Mouse (Mus musculus): ENCODE results near the gene Cdh13. TPM values are rescaled to one million over a fixed set of nuclear protein-coding genes. Genes with fewer than 3 reads are reported as not detected.

The Cdh13 gene
- polyA plus RNA-seq, 1 experiment, result 38.3 TPM

DNA sequence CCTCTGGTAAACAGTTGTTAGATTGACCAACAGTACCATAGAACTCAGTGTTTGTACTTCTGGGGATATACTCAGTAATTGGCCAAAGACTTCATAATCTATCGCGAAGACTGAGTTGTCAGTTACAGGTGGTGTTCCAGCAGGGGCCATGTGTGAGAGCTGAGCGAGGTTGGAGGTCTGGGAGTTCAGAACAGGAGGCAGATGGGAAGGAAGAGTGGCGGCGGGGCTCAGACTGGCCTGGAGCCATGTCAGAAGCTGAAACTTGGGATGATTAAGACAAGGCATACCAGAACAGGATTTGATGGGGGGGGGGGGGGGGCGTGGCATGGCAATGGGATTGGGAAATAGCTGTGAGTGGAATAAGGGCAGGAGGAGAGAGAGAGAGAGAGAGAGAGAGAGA is 232.1 kb downstream of the Cdh13 start:
- TF ChIP-seq CTCF (IDR thresholded peaks at IDR 0.05; ENCODE audit: extremely low read depth, insufficient read depth, low read length) (no peak), POLR2A (IDR thresholded peaks at IDR 0.05; ENCODE audit: extremely low read depth, insufficient read depth, low read length) (no peak)
- no peak overlapping the region for H3K4me3 ChIP-seq (ENCODE audit: insufficient read depth, low read length)
- no peak overlapping the region for H3K27ac ChIP-seq (ENCODE audit: insufficient read depth, low read length)
- peaks cover 1% of the 10 kb centered on the region for H3K4me1 ChIP-seq (ENCODE audit: control insufficient read depth, insufficient read depth, low read length)

DNA sequence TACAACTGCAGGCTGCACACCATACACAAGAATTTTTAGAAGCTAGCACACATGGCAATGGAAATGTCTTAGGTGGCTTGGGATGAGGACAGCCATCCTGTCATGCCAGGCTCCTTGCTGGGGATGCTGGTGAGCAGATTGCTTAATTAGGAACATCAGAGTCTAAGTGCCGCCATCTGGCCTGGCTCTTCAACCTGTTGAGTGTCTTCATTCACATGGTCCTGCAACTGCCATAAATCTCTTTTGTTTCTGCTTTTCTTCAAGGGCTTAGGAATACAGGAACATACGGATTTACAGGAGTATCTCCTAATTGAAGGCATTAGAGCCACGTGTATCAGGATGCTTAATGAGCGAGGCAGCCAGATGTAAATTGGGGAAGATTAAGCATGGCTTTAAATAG is 233.5 kb downstream of the Cdh13 start:
- no peak overlapping the region for H3K27ac ChIP-seq (ENCODE audit: insufficient read depth, low read length)
- TF ChIP-seq CTCF (IDR thresholded peaks at IDR 0.05; ENCODE audit: extremely low read depth, insufficient read depth, low read length) (no peak), POLR2A (IDR thresholded peaks at IDR 0.05; ENCODE audit: extremely low read depth, insufficient read depth, low read length) (no peak)
- no peak overlapping the region for H3K4me3 ChIP-seq (ENCODE audit: insufficient read depth, low read length)
- peaks cover 1% of the 10 kb centered on the region for H3K4me1 ChIP-seq (ENCODE audit: control insufficient read depth, insufficient read depth, low read length)

DNA sequence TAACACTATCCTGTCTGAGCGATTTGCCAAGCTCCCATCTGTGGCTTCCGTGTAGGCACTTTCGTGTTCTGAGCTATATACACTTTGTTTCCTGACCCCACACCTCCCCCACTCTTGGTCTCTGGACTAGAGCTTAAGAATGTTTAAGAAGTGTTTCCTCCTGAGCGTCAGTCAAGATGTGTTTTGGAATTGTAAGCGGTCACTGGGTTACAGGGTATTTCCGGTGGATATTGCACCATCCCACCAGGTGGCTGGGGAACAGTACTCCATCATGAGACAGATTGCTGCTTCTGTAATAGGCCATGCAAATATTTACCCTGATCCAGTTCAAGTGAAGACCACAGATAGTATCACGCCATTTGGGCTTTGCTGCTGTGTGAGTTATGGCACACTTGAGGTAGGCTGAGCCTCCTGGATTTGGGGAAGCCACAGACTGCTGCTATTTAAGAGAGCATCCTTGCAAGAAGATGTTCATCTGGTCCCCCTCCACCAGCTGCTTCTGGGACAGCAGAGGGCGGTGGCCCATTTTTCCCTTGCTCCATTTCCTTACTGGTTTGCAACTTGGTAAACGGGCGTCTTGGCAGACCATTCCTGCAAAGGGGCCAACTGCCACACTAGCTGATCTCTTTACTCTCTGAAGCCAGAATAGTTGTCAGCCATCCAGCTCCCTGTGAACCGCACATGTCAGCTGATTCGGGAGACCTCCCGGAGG is 234.7 kb downstream of the Cdh13 start:
- H3K27ac ChIP-seq (ENCODE audit: insufficient read depth, low read length), result no peak overlapping the region
- peaks cover 1% of the 10 kb centered on the region for H3K4me1 ChIP-seq (ENCODE audit: control insufficient read depth, insufficient read depth, low read length)
- no peak overlapping the region for H3K4me3 ChIP-seq (ENCODE audit: insufficient read depth, low read length)
- TF ChIP-seq CTCF (IDR thresholded peaks at IDR 0.05; ENCODE audit: extremely low read depth, insufficient read depth, low read length) (no peak), POLR2A (IDR thresholded peaks at IDR 0.05; ENCODE audit: extremely low read depth, insufficient read depth, low read length) (no peak)

DNA sequence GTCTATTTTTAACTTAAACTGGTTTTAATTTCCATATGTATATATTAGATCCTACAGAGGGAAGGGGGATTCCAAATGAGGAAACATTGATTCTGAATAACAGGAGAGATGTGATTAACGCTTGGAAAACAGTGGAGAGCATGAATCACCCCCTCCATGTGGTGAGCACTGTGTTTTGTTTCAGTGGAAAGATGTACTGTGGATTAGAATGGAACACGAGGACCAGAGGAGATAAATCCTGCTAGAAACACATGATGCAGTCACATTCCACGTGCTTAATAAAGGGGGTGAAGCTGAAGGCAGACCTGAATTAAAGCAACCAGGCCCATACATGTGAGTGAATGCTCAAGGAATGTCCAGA is 235.2 kb downstream of the Cdh13 start:
- no peak for TF ChIP-seq POLR2A (IDR thresholded peaks at IDR 0.05; ENCODE audit: extremely low read depth, insufficient read depth, low read length)
- no peak for TF ChIP-seq CTCF (IDR thresholded peaks at IDR 0.05; ENCODE audit: extremely low read depth, insufficient read depth, low read length)
- H3K4me3 ChIP-seq (ENCODE audit: insufficient read depth, low read length), result no peak overlapping the region
- H3K4me1 ChIP-seq (ENCODE audit: control insufficient read depth, insufficient read depth, low read length), result peaks cover 1% of the 10 kb centered on the region
- no peak overlapping the region for H3K27ac ChIP-seq (ENCODE audit: insufficient read depth, low read length)

DNA sequence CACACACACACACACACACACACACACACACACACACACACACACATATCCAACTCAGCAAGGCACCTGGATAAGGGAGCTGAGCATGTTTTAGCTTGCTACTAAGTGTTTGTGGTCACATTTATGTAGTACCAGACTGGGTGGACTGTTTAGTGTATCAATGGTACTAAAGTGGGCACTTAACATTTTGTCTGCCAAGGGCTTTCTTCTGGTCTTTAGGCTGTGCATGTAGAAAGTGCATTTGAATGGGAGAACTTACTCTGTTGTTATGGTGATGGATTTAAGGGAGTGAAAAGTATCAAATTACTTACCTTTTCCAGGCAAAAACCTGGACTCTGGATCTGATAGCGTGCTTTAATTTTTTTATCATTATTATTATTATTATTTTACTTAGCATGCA is 240.4 kb downstream of the Cdh13 start:
- H3K4me1 ChIP-seq (ENCODE audit: control insufficient read depth, insufficient read depth, low read length), result peaks cover under 1% of the 10 kb centered on the region; the same call in 1 of the 2 replicates
- no peak overlapping the region for H3K4me3 ChIP-seq (ENCODE audit: insufficient read depth, low read length)
- H3K27ac ChIP-seq (ENCODE audit: insufficient read depth, low read length), result no peak overlapping the region
- TF ChIP-seq POLR2A (IDR thresholded peaks at IDR 0.05; ENCODE audit: extremely low read depth, insufficient read depth, low read length) (no peak), CTCF (IDR thresholded peaks at IDR 0.05; ENCODE audit: extremely low read depth, insufficient read depth, low read length) (no peak)

DNA sequence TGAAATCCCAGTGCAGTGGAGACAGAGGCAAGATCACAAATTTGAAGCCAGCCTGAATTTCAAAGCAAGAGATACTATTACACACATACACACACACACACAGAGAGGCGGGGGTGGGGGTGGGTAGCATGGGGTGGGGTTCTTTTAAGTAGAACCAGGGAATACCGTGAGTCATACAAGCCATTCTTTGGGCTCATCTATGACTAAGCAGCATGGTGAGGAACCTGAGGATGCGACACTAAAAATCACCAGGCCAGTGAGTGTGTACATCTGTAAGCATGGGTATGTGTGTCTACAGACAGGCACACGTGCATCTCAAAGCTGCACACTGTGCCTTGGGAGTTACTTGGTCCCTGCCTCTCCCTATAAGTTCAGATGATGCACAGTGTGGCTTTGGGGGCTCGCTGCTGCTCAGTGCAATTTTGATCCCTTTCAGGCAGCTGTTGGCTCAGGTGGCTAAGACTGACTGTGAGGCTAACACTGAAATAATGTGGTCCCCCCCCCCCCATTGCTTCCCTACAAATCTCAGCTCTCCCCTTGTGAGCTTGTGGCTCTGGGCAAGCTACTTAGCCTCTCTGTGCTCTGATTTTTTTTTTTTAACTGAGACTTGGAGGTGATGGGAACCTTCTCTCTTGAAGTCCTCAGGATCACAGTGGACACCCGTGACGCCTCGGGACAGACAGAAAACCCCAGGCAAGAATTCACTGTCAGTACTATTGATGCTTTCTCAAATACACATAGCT is 255.5 kb downstream of the Cdh13 start:
- TF ChIP-seq POLR2A (IDR thresholded peaks at IDR 0.05; ENCODE audit: extremely low read depth, insufficient read depth, low read length) (no peak), CTCF (IDR thresholded peaks at IDR 0.05; ENCODE audit: extremely low read depth, insufficient read depth, low read length) (no peak)
- Histone ChIP-seq H3K4me1 (ENCODE audit: control insufficient read depth, insufficient read depth, low read length) (peaks cover 2% of the 10 kb centered on the region; the same call in 1 of the 2 replicates), H3K27ac (ENCODE audit: insufficient read depth, low read length) (no peak overlapping the region), H3K4me3 (ENCODE audit: insufficient read depth, low read length) (no peak overlapping the region)

DNA sequence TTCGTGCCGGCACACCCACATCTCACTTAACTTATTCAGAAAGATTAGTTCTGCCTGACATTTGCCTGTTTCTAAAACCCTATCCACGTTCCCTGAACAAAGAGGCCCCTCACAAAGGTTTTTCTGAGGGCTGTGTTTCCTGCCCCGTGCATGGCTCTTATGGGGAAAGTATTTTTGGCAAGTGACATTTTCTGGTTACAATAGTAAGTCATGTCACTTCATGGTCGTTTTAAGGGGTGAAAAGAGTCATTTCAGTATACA is 256.0 kb downstream of the Cdh13 start:
- TF ChIP-seq CTCF (IDR thresholded peaks at IDR 0.05; ENCODE audit: extremely low read depth, insufficient read depth, low read length), result no peak
- TF ChIP-seq POLR2A (IDR thresholded peaks at IDR 0.05; ENCODE audit: extremely low read depth, insufficient read depth, low read length), result no peak
- H3K4me3 ChIP-seq (ENCODE audit: insufficient read depth, low read length), result no peak overlapping the region
- H3K27ac ChIP-seq (ENCODE audit: insufficient read depth, low read length), result no peak overlapping the region
- H3K4me1 ChIP-seq (ENCODE audit: control insufficient read depth, insufficient read depth, low read length), result peaks cover 2% of the 10 kb centered on the region; the same call in 1 of the 2 replicates

DNA sequence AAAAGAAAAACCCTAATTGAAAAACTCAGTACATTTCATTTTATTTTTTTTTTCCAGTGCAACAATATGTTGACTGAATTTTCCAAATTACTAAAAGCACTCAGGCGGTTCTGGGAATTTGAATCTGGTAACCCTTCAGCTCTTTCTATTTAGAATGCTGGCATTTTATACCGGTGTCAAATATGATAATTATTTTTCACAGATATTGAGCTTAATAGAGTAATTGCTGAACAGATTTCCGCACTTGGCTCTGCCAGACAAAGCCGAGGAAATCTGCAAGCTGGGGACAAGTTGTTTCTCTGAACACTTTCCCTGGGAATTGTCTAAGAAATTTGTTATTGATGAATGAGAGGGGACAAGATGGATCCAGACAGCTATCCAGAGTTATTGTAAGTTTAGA is 256.4 kb downstream of the Cdh13 start:
- TF ChIP-seq CTCF (IDR thresholded peaks at IDR 0.05; ENCODE audit: extremely low read depth, insufficient read depth, low read length) (no peak), POLR2A (IDR thresholded peaks at IDR 0.05; ENCODE audit: extremely low read depth, insufficient read depth, low read length) (no peak)
- Histone ChIP-seq H3K4me1 (ENCODE audit: control insufficient read depth, insufficient read depth, low read length) (peaks cover 2% of the 10 kb centered on the region; the same call in 1 of the 2 replicates), H3K4me3 (ENCODE audit: insufficient read depth, low read length) (no peak overlapping the region), H3K27ac (ENCODE audit: insufficient read depth, low read length) (no peak overlapping the region)

DNA sequence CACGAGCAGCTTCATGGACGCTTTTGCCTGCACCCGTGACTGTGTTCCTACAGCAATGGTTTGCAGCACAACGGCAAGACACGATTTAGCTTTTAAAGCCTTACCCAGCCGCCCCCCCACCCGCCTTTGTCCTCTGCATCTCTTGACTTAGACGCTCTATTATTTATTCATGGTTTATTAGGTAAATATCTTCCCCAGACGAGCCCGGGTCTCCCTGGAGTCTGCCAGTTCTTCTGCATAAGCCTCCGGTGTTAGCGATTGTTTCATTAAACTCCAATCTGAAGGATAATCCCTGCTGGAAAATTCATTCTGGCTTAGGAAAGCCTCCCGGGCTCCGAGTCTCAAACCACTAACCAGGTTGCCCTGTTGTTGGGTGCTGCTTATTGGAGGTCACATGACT is 268.9 kb downstream of the Cdh13 start:
- no peak for TF ChIP-seq CTCF (IDR thresholded peaks at IDR 0.05; ENCODE audit: extremely low read depth, insufficient read depth, low read length)
- no peak for TF ChIP-seq POLR2A (IDR thresholded peaks at IDR 0.05; ENCODE audit: extremely low read depth, insufficient read depth, low read length)
- Histone ChIP-seq H3K27ac (ENCODE audit: insufficient read depth, low read length) (no peak overlapping the region), H3K4me1 (ENCODE audit: control insufficient read depth, insufficient read depth, low read length) (no peaks in the 10 kb centered on the region; the same call in 1 of the 2 replicates), H3K4me3 (ENCODE audit: insufficient read depth, low read length) (no peak overlapping the region)

DNA sequence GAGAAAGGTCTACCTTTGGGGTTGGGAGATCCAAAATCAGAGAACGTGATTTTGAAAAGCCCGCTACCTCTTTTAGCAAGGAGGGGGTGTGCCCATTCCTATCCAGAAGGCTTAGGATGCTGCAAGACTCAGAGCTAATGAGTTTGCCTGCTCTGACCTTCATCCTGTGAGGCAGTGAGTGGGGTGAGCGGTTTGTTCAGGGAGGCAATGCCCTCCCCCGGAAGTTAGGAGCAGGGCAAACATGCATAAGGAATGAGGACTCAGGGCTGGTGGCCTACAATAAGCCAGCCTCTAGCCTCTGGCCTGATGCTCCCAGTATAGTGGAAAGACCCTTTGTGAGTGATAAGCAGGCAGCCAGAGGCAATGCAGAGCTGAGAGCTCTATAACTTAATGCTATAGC is 269.3 kb downstream of the Cdh13 start:
- no peaks in the 10 kb centered on the region; the same call in 1 of the 2 replicates for H3K4me1 ChIP-seq (ENCODE audit: control insufficient read depth, insufficient read depth, low read length)
- H3K27ac ChIP-seq (ENCODE audit: insufficient read depth, low read length), result no peak overlapping the region
- no peak overlapping the region for H3K4me3 ChIP-seq (ENCODE audit: insufficient read depth, low read length)
- TF ChIP-seq POLR2A (IDR thresholded peaks at IDR 0.05; ENCODE audit: extremely low read depth, insufficient read depth, low read length) (no peak), CTCF (IDR thresholded peaks at IDR 0.05; ENCODE audit: extremely low read depth, insufficient read depth, low read length) (no peak)

All from cortical plate, adult 2 months (tissue).